Mouse (Mus musculus) intestine, embryonic 16.5 days (tissue): Measurements from ENCODE around the gene Dbp. TPM values are rescaled to one million over a fixed set of nuclear protein-coding genes. Genes with fewer than 3 reads are reported as not detected.

Experiments
- ATAC-seq: fragments of 200-750 bp; cut with Nextera tagmentation; 2 replicates; pipeline ENCODE4 v1.8.0; 2017; ENCODE audit warnings: moderate TSS enrichment, moderate library complexity
- H3K27ac ChIP-seq: fragments of 300-500 bp; sonication (generic); 2 replicates; pipeline ENCODE4 v1.5.1; 2014; ENCODE audit warnings: mild to moderate bottlenecking, low read length
- H3K27me3 ChIP-seq: fragments of 300-500 bp; sonication (generic); replicated peaks from 2 replicates; pipeline ENCODE4 v1.6.1; 2014; ENCODE audit warnings: low read length, control low read depth, mixed read lengths; ENCODE audit not compliant: control insufficient read depth, insufficient read depth
- H3K36me3 ChIP-seq: fragments of 300-500 bp; sonication (generic); 2 replicates; pipeline ENCODE4 v1.6.1; 2014; ENCODE audit warnings: low read length, control low read depth; ENCODE audit not compliant: control insufficient read depth, insufficient read depth
- H3K4me1 ChIP-seq: fragments of 300-500 bp; sonication (generic); 2 replicates; pipeline ENCODE4 v1.6.1; 2014; ENCODE audit warnings: low read length, control low read depth, mixed read lengths; ENCODE audit not compliant: control insufficient read depth, insufficient read depth
- H3K4me2 ChIP-seq: fragments of 300-500 bp; sonication (generic); 2 replicates; pipeline ENCODE4 v1.6.1; 2014; ENCODE audit warnings: low read depth, low read length, control low read depth
- H3K4me3 ChIP-seq: fragments of 300-500 bp; sonication (generic); 2 replicates; pipeline ENCODE4 v1.5.1; 2014; ENCODE audit warnings: mild to moderate bottlenecking, low read length
- H3K9ac ChIP-seq: fragments of 300-500 bp; sonication (generic); 2 replicates; pipeline ENCODE4 v1.6.1; 2014; ENCODE audit warnings: low read depth, low read length
- H3K9me3 ChIP-seq: fragments of 300-500 bp; sonication (generic); 2 replicates; pipeline ENCODE4 v1.6.1; 2016; ENCODE audit warnings: low read length, control low read depth; ENCODE audit not compliant: control insufficient read depth
- WGBS: fragments of 180-500 bp; shearing (Covaris S2); extraction: QIAGEN DNeasy Blood & Tissue Kit; methylation state at CpG from one replicate; pipeline ENCODE4 v1.1.7; 2014; 5-methylcytosine and 5-hydroxymethylcytosine counted together
- polyA plus RNA-seq: library from polyadenylated mRNA; unstranded; fragments of >200 nt; fragmentation: Nextera tagmentation; extraction: Ambion mirVana; gene quantifications from 2 replicates; pipeline ENCODE4 v1.2.1, GENCODE M21; 2015

The Dbp gene
- polyA plus RNA-seq, 1 experiment from 2014 or later = 2.3 TPM

GRCm38 (mm10) chr7:45702316-45702715, 2.6 kb upstream of the Dbp start:
- no peak overlapping the region for H3K27ac ChIP-seq
- 93% methylated on average over 11 of the region's 11 CpGs for WGBS
- H3K27me3 ChIP-seq = peaks cover 24% of the 10 kb centered on the region
- peaks cover 40% of the 10 kb centered on the region for H3K4me1 ChIP-seq
- no peak overlapping the region for H3K4me3 ChIP-seq
- no peak overlapping the region for H3K4me2 ChIP-seq
- no peak overlapping the region for H3K9ac ChIP-seq
- H3K9me3 ChIP-seq = no peaks in the 10 kb centered on the region
- ATAC-seq = no peak
- no peaks in the 10 kb centered on the region for H3K36me3 ChIP-seq

- no peak overlapping the region for H3K4me3 ChIP-seq
- no peaks in the 10 kb centered on the region for H3K9me3 ChIP-seq
- peak overlapping the region; percentile 68; the same call in 1 of the 2 replicates for H3K9ac ChIP-seq
- no peak overlapping the region for H3K4me2 ChIP-seq
- H3K27ac ChIP-seq = no peak overlapping the region
- ATAC-seq = no peak
- H3K4me1 ChIP-seq = peaks cover 45% of the 10 kb centered on the region
- 90% methylated on average over 17 of the region's 17 CpGs for WGBS
- no peaks in the 10 kb centered on the region for H3K36me3 ChIP-seq
- peaks cover 24% of the 10 kb centered on the region for H3K27me3 ChIP-seq
These were observed 1.9 kb upstream of the Dbp start for GRCm38 (mm10) chr7:45702809-45703520.

GRCm38 (mm10) chr7:45703521-45704033, 1.3 kb upstream of the Dbp start:
- Histone ChIP-seq H3K4me1 (peaks cover 51% of the 10 kb centered on the region), H3K9me3 (no peaks in the 10 kb centered on the region), H3K4me3 (peak overlapping the region; percentile 70), H3K4me2 (peak overlapping the region; percentile 96), H3K27ac (peak overlapping the region; percentile 89), H3K9ac (peak overlapping the region; percentile 68), H3K36me3 (no peaks in the 10 kb centered on the region), H3K27me3 (peaks cover 20% of the 10 kb centered on the region)
- no peak for ATAC-seq
- 49% methylated on average over 12 of the region's 12 CpGs for WGBS

- ATAC-seq = peak; percentile 47
- peak overlapping the region; percentile 96 for H3K4me2 ChIP-seq
- peak overlapping the region; percentile 68 for H3K9ac ChIP-seq
- peak overlapping the region; percentile 89 for H3K27ac ChIP-seq
- no peaks in the 10 kb centered on the region for H3K9me3 ChIP-seq
- H3K27me3 ChIP-seq = peaks cover 16% of the 10 kb centered on the region
- H3K36me3 ChIP-seq = no peaks in the 10 kb centered on the region
- H3K4me3 ChIP-seq = peak overlapping the region; percentile 70
- H3K4me1 ChIP-seq = peaks cover 56% of the 10 kb centered on the region
- 1% methylated on average over 13 of the region's 13 CpGs for WGBS
These were observed 785 bp upstream of the Dbp start for GRCm38 (mm10) chr7:45704046-45704559.

- Histone ChIP-seq H3K9ac (peak overlapping the region; percentile 76), H3K4me2 (peak overlapping the region; percentile 99), H3K9me3 (no peaks in the 10 kb centered on the region), H3K36me3 (peaks cover 2% of the 10 kb centered on the region), H3K4me1 (peaks cover 52% of the 10 kb centered on the region), H3K4me3 (peak overlapping the region; percentile 70), H3K27ac (peak overlapping the region; percentile 93), H3K27me3 (peaks cover 4% of the 10 kb centered on the region)
- under 1% methylated on average over 21 of the region's 21 CpGs for WGBS
- ATAC-seq = peak; percentile 0; the same call in 1 of the 2 replicates
These were observed 566 bp downstream of the Dbp start for GRCm38 (mm10) chr7:45705443-45705864.

- WGBS = 0% methylated on average over 7 of the region's 7 CpGs
- no peaks in the 10 kb centered on the region for H3K9me3 ChIP-seq
- peak overlapping the region; percentile 99 for H3K4me2 ChIP-seq
- H3K27ac ChIP-seq = peak overlapping the region; percentile 93
- H3K4me1 ChIP-seq = peaks cover 52% of the 10 kb centered on the region
- peak overlapping the region; percentile 70 for H3K4me3 ChIP-seq
- 0 out of 2 replicates have a peak, but pooled peaks cover 2% of the 10 kb centered on the region for H3K27me3 ChIP-seq
- no peak for ATAC-seq
- peaks cover 5% of the 10 kb centered on the region for H3K36me3 ChIP-seq
- peak overlapping the region; percentile 86 for H3K9ac ChIP-seq
These were observed 989 bp downstream of the Dbp start for GRCm38 (mm10) chr7:45705873-45706281.

- Histone ChIP-seq H3K4me3 (peak overlapping the region; percentile 70), H3K9ac (peak overlapping the region; percentile 86), H3K27ac (peak overlapping the region; percentile 85), H3K4me2 (peak overlapping the region; percentile 99), H3K36me3 (peaks cover 12% of the 10 kb centered on the region), H3K27me3 (no peaks in the 10 kb centered on the region), H3K9me3 (no peaks in the 10 kb centered on the region), H3K4me1 (peaks cover 53% of the 10 kb centered on the region)
- ATAC-seq = peak; percentile 6; the same call in 1 of the 2 replicates
- under 1% methylated on average over 37 of the region's 45 CpGs for WGBS
These were observed 1.9 kb downstream of the Dbp start for GRCm38 (mm10) chr7:45706721-45707241.

GRCm38 (mm10) chr7:45707375-45707967, 2.6 kb downstream of the Dbp start:
- Histone ChIP-seq H3K9me3 (no peaks in the 10 kb centered on the region), H3K4me2 (peak overlapping the region; percentile 99), H3K27me3 (no peaks in the 10 kb centered on the region), H3K9ac (peak overlapping the region; percentile 41; the same call in 1 of the 2 replicates), H3K4me1 (peaks cover 53% of the 10 kb centered on the region), H3K36me3 (peaks cover 15% of the 10 kb centered on the region), H3K4me3 (peak overlapping the region; percentile 70), H3K27ac (peak overlapping the region; percentile 85)
- 1% methylated on average over 27 of the region's 27 CpGs for WGBS
- ATAC-seq = peak; percentile 5; the same call in 1 of the 2 replicates

- peak; percentile 22 for ATAC-seq
- 33% methylated on average over 13 of the region's 13 CpGs for WGBS
- peaks cover 57% of the 10 kb centered on the region for H3K4me1 ChIP-seq
- peak overlapping the region; percentile 70; the same call in 1 of the 2 replicates for H3K4me3 ChIP-seq
- H3K4me2 ChIP-seq = peak overlapping the region; percentile 99
- H3K9me3 ChIP-seq = no peaks in the 10 kb centered on the region
- H3K36me3 ChIP-seq = peaks cover 19% of the 10 kb centered on the region
- H3K27ac ChIP-seq = peak overlapping the region; percentile 85
- no peaks in the 10 kb centered on the region for H3K27me3 ChIP-seq
- peak overlapping the region; percentile 41 for H3K9ac ChIP-seq
These were observed 3.4 kb downstream of the Dbp start for GRCm38 (mm10) chr7:45708221-45708761.
